Mouse (Mus musculus) c-Kit-positive CD71-negative TER-119-negative erythroid progenitor cells, embryonic 14.5 days (primary cell): ENCODE results near the gene Aptx.

Experiments used
- DNase-seq: peaks from one replicate; pipeline ENCODE4 v3.0.0-alpha.2; 2013; ENCODE audit warnings: low read depth

The Aptx gene

DNA sequence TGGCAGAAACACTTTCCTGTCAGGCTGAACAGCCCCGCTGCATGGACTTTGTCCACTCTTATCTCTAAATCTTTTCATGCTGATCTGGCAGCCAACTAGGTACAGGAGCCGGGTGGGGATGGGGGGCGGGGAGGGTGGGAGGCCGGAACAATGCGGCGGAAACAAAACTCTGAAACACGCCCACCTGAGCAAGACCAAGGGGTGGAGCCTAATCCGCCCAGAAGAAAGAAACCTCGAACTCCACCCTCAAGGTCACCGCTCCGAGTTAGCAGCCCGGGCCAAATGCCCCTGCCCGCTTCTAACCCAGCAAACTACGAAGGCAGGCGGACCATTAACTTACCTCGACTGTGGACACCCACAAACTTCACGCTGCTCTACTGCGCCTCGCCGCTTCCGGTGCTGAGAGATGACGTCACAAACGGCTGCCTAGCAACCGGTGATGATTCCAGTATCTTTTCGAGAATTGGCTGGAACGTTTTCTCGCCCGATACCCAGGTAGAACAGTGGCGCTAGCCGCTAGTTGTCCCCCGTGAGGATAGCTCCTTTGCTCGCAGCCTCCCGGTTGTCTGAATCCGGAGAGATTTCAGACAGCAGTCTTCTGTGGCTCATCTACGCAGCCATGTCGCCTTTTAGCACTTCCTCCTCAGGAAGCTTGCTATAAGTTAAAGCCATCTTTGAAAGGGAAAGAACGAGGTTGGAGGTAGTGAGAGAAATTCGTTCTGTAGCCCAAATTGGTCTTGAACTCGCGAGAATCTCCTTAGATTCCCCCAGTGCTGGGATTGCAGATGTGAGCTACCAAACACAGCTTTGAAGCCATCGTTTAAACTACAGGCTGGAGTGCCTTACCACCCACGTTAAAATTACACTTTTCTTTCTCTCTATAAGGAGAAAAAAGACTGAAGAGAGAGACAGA lies at the start of gene Aptx:
Gene Aptx (minus strand): TSS at position 398 of the 913 bp plus-strand sequence.
- DNase-seq = peak; percentile 95

GRCm38 (mm10) chr4:40735351-40735750 lies 32.4 kb upstream of the Aptx start:
- DNase-seq = no peak

DNA sequence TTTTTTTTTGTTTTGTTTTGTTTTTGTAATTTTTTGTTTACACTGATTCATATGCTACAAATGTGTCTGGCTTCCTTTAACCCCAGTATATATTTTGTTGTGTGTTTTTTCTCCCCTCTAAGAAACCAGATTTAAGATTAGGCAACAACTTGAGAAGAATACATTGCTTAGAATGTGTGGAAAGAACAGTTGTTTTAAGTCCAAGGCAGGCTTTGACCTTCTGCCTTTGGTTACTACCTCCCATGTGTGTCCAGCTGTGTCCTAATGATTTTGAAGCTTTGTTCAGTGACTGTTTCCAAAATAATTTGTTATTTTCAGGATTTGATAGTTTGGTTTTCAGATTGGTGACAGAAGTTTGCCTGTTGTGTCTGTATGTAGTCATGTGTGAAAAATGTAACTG lies 28.3 kb upstream of the Aptx start:
- DNase-seq = no peak

DNA sequence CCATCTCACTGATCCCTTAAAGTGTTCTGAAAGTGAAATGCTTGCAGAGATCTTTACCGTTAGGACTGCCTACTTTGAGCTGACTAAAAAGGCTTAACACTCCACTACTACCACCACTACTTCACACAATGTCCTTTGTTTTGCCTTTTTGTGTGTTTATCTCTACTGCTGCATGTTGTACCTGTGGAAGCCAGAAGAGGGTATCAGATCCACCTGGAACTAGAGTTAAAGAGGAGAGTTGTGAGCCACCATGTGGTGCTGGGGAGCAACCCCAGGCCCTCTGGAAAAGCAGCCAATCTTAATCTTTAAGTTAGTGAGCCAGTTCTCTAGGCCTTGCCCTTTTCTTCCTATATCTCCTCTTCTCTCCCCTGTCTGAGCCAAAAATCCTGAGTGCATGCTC lies 24.3 kb upstream of the Aptx start:
- no peak for DNase-seq

GRCm38 (mm10) chr4:40725554-40725953 lies 22.6 kb upstream of the Aptx start:
- no peak for DNase-seq

GRCm38 (mm10) chr4:40725141-40725540 lies 22.1 kb upstream of the Aptx start:
- DNase-seq = no peak

DNA sequence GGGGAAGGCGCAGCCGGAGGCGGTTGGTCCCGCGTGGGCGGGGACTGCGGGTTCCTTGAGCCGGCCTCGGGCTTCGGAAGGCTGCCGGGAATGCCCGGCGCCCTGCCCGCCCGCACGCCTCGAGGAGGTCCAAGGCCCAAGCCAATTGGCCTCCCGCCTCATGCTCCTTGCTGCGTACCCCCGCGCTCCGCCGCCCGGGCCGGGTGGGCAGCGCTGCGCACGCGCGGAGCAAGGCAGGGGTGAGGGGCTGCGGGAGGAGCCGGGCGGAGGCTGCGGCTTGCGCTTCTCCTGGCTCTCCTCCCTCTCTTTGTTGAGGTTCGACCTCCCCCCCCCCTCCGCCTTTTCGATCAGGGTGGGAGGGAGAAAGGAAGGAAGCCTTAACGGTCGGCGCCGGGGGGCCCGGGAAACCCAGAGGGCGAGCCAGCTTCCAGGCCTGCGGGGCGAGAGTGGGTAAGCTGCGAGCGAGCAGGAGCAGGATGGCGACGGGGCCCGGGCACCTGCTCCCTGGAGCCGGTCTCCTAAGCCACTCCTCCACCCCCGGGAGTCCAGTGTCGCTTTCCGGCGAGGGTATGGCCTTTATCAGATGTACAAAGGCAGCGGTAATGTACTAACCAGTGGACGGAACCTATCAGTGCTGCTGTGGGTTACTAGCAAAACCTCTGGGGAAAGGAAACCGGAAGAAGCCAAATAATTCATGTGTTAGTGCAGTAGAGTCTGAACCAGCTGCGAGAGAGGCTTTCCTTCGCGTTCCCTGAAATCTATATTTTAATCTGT lies 19.9 kb upstream of the Aptx start:
- DNase-seq = peak; percentile 64

GRCm38 (mm10) chr4:40722011-40722666 lies 19.1 kb upstream of the Aptx start, which contains the start of gene Dnaja1:
Gene Dnaja1 (plus strand): TSS chr4:40722150.
- DNase-seq = peak; percentile 88

DNA sequence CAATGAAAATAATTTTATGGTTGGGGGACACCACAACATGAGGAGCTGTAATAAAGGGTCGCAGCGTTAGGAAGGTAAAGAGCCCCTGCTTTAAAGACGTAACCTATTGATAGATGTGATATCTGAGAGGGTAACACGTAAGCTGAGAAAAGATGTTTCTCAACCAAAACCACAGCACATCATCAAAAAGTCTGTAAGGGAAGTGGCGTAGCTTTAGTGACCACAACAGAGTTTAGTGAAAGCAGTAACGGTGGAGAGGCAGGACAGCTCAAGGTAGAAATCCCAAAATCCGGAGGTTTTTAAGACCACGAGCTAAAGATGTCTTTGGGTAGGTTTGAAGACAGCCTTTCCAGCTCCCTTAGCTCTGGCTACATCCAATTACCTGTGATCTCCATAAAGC lies 17.9 kb upstream of the Aptx start:
- DNase-seq = no peak

- no peak for DNase-seq
Measured at GRCm38 (mm10) chr4:40717141-40717540, 14.1 kb upstream of the Aptx start.

DNA sequence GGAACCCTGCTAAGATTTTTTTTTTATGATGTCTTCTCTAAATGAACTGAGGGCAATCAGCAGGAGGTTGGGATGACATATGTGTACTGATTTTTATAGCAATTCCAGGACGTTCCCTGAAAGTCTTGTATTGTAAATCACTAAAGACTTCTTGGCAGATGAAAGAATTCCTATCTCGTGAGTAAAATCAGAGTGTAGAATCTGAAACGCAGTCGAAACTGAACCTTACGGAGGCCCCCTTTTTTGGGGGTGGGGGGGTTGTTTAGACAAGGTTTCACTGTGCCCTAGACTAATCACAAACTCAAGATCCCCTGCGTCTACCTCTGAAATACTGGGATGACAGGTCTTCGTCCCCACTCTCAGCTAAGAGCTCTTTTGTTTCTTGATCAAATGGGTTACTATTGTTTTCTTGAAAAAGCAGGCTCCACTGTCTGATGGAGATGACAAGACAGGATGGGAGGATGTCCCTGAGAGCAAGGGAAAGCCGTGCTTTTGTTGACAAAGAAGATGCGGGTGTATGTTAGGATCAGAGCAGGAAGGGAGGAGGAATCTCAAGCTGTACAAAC lies 799 bp upstream of the Aptx start:
- DNase-seq = no peak

GRCm38 (mm10) chr4:40701796-40702195 lies 1.2 kb downstream of the Aptx start:
- DNase-seq = no peak

DNA sequence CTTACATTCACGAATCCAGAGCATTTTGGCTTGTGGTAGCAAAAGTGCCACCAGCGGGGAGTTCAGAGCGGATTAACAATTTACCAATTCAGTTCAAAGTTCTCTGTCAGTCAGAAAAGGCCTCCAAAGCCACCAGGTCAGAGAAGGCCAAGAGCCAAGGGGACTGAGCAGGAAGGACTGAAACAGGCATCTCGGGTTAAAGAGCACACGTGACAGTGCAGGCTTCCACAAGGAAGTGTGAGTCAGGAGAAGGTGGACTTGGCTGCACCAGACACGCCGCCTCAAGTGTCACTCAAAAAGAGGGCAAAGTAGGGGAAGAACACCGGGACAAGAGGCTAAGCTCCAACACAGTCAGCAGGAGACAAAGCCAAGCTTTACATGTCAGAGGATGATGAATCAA lies 2.8 kb downstream of the Aptx start:
- no peak for DNase-seq

- DNase-seq = no peak
Measured at GRCm38 (mm10) chr4:40697059-40697458, 5.9 kb downstream of the Aptx start.

DNA sequence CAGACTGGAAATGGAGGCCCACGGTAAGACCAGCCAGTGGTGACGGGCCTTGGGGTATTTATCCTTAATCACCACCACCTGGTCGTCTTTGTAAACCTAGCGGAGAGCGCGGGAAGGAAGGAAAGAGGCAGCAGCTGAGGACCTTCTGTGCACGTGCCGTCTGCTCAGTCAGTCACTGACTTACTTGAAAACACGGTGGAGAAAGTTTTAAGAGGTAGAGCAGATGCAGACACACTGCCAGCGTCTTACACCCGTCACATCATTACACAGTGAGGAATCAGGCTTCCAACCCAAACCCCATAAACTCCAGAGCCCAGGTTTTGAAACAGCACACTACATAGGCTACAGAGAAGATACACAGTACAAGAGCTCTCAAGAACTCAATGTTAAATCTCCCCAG lies 11.9 kb downstream of the Aptx start:
- no peak for DNase-seq

DNA sequence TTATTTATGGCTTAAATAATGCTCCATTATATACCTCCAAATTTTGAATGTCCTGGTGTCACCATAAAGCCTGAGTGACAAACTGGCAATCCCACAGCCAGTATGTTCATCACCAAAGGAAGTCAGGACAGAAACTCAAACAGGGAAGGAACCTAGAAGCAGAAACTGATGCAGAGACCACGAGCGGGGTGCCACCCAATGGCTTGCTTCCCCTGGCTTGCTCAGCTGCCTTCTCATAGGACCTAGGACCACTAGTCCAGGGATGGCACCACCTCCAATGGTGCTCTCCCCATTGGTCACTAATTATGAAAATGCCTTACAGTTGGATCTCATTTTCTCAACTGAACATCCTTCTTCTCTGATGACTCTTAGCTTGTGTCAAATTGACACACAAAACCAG lies 19.7 kb downstream of the Aptx start:
- no peak for DNase-seq

GRCm38 (mm10) chr4:40682359-40682758 lies 20.6 kb downstream of the Aptx start:
- DNase-seq = no peak

DNA sequence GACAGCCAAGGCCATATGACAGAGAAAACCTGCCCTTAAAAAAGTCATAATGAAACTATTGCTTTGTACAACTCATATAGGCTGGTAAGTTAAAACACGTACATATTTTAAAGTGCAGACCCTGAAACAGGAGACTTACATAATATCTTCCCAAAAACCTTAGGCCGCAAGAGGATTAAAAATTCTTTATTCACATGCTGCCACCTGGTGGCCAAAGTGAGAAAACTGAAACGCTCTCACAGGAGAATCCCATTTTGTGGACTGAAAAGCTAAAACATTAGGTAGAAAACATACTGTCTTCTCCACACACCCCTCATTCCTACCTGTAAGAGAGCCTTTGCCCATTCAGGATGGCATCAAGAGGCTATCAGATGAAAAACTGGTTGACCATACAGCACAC lies 21.1 kb downstream of the Aptx start:
- peak; percentile 65 for DNase-seq

DNA sequence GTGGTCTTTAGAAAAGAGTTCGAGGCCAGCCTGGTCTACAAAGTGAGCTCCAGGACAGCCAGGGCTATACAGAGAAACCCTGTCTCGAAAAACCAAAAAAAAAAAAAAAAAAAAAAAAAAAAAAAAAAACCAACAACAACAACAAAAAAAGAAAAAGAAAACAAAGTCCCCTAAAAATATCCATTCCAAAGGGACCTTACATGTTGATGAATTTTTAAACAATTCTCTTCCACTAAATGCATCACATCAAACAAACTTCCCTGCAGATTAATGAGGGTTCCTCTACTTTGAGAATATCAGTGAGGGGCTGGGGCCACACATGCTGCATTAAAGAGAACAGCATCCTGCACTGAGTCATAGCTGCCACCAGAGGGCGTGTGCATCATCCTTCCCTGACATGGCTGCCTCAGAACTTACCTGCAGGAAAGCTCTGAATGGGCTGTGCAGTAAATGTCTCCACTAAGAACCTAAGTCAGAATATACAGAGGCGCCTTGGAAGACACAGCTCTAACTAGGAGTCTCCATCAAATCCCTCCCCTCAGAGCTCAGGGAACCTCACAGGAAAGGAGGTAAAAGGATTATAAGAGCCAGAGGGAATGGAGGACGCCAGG lies 22.6 kb downstream of the Aptx start:
- peak; percentile 50 for DNase-seq

- no peak for DNase-seq
Measured at GRCm38 (mm10) chr4:40677132-40677531, 25.9 kb downstream of the Aptx start.

DNA sequence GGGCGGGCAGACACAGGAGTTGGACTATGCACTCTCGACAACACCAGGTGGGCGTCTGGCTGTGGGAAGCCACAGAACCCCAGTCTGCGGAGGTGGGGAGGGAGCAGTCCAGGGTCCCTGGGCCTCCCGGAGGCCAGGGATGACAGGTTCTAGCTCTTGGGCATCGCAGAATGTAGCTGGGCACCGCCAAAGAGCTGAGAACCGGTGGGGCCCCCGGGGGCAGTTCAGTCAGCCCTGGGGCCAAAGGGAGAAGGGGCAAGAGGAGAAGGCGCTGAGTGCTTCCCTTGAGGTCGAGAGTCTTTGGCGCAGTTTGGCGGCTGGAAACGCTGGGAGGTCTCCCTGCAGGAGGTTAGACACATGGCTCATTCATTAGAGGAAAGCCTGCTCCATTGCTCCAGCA lies 26.7 kb downstream of the Aptx start:
- no peak for DNase-seq

DNA sequence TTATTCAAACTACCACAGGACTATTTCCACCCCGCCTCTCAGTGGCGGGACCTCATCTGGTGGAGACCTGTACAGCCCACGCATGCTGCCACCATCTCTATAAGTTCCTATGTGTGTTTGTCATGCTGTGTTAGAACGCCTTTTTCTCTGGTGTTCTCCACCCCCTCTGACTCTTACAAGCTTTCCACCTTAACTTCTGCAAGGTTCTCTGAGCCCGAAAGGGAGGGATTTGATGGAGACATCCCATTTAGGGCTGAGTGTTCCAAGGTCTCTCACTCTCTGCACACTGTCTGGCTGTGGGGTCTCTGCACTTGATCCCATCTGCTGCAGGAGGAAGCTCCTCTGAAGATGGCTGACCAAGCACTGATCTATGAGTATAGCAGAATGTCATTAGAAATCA lies 29.5 kb downstream of the Aptx start:
- no peak for DNase-seq
